Comparison of ENCODE assay signal across 27 mouse cellular contexts in the genomic region with DNA sequence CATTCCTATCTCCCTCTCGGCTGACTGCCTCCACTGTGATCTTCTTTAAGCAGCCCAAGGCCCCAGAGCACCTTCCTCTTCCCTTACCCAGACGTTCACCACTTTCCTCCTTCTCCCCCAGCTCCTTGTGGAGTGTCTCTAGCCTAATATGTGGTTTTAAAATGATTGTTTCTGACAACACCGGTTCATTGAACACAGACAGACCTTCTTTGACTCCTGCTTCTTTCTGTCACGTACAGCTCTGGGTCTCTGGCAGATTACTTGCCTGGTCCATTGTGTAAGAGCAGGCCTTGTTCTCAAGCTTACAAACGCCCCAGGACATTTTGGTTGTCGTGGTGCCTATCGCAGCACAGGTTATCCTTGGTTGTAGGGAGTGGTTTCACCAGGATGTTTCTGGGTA.
"Had no signal": no experiment of that assay in that cellular context is flagged by ENCODE, and none has a peak within 500 bp of the region (broad histone marks: within the 10 kb centered on the region; RNA-seq: fewer than 3 reads in every experiment).

No protein-coding gene starts in this region.

- H3K9me3 ChIP-seq: heart, embryonic 10.5 days; heart, embryonic 12.5 days; hindbrain, embryonic 10.5 days; hindbrain, embryonic 12.5 days; intestine, embryonic 15.5 days; kidney, embryonic 15.5 days; limb, embryonic 13.5 days; limb, embryonic 15.5 days; liver, embryonic 12.5 days had no signal

- H3K36me3 ChIP-seq: heart, embryonic 10.5 days; heart, embryonic 12.5 days; hindbrain, embryonic 10.5 days; hindbrain, embryonic 12.5 days; intestine, embryonic 15.5 days; kidney, embryonic 15.5 days; limb, embryonic 13.5 days; limb, embryonic 15.5 days; liver, embryonic 12.5 days had no signal

- H3K9ac ChIP-seq: heart, embryonic 12.5 days; hindbrain, embryonic 12.5 days; hindbrain, embryonic 14.5 days; intestine, embryonic 15.5 days; kidney, embryonic 15.5 days; limb, embryonic 13.5 days; limb, embryonic 15.5 days; liver, embryonic 12.5 days had no signal

- H3K4me3 ChIP-seq: gastrocnemius, adult 2 months; heart, embryonic 10.5 days; heart, embryonic 12.5 days; hindbrain, embryonic 10.5 days; hindbrain, embryonic 12.5 days; intestine, embryonic 15.5 days; kidney, embryonic 15.5 days; limb, embryonic 13.5 days; limb, embryonic 15.5 days; liver, embryonic 12.5 days had no signal

- DNase-seq: gastrocnemius, adult 2 months; gastrocnemius, postnatal 10 days; gastrocnemius, postnatal 25 days; heart, adult 18-20 months; heart, postnatal 10 days; heart, postnatal 4 days; kidney, adult 2 months; kidney, adult 9 months; kidney, postnatal 14 days; kidney, postnatal 36 days; layer of hippocampus, adult 9-11 months; layer of hippocampus, postnatal 36 days; left cerebral cortex, postnatal 4 days had no signal

- H3K27ac ChIP-seq: gastrocnemius, adult 2 months; heart, embryonic 10.5 days; hindbrain, embryonic 10.5 days; hindbrain, embryonic 12.5 days; hindbrain, embryonic 14.5 days; intestine, embryonic 15.5 days; kidney, embryonic 15.5 days; kidney, postnatal 0 days; limb, embryonic 13.5 days; limb, embryonic 15.5 days; liver, embryonic 12.5 days had no signal

- H3K4me1 ChIP-seq: hindbrain, embryonic 10.5 days; hindbrain, embryonic 12.5 days; intestine, embryonic 15.5 days; kidney, embryonic 15.5 days; limb, embryonic 13.5 days; limb, embryonic 15.5 days had no signal

- H3K4me2 ChIP-seq: heart, embryonic 12.5 days; hindbrain, embryonic 12.5 days; hindbrain, embryonic 14.5 days; intestine, embryonic 15.5 days; kidney, embryonic 15.5 days; limb, embryonic 13.5 days; limb, embryonic 15.5 days; liver, embryonic 12.5 days had no signal

- ATAC-seq: hindbrain, embryonic 16.5 days; inflammation-experienced regulatory T-cells, adult 6 months; intestine, postnatal 0 days; liver, embryonic 12.5 days had no signal

- H3K27me3 ChIP-seq: heart, embryonic 12.5 days; hindbrain, embryonic 12.5 days; intestine, embryonic 15.5 days; kidney, embryonic 15.5 days; limb, embryonic 13.5 days; limb, embryonic 15.5 days; liver, embryonic 12.5 days had no signal
